Mouse (Mus musculus) common myeloid progenitor, adult 5-6 weeks (primary cell): Measurements from ENCODE around the gene Ctnnd2. TPM values are rescaled to one million over a fixed set of nuclear protein-coding genes. Genes with fewer than 3 reads are reported as not detected.
A peak's percentile ranks its signal among the peaks of the same experiment; 100 is the strongest.

Experiments used
- ATAC-seq: replicated peaks from 2 replicates; pipeline ENCODE4 v1.8.0; 2016; ENCODE audit warnings: low read depth, mild to moderate bottlenecking, moderate TSS enrichment, inconsistent platforms; ENCODE audit not compliant: poor library complexity, severe bottlenecking
- total RNA-seq: library from RNA; stranded (forward); fragments of 200-1000, 187-1606 nt; gene quantifications from 2 replicates; pipeline ENCODE4 v1.2.3, GENCODE M21; 2017

Gene Ctnnd2
- total RNA-seq, 1 experiment from 2014 or later = 0.73 TPM

DNA sequence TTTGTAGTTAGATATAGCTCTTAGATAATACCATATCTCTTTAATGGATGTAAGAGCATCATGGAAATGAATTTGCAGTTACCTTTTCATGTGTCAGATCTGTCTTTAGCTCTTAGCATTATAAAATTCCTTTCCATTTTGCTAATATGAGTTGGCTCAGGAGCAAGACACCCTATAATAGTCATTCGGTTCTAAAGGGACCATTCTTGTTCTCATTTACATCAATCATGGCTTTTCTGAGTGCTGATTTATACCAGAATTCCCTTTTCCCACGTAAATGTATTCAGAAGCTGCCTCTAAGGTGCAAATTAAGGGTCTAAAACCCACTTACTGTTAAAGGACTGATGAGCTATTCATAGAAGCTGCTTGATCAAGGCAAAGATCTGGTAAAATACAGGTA lies 445.5 kb downstream of the Ctnnd2 start:
- ATAC-seq = no peak

DNA sequence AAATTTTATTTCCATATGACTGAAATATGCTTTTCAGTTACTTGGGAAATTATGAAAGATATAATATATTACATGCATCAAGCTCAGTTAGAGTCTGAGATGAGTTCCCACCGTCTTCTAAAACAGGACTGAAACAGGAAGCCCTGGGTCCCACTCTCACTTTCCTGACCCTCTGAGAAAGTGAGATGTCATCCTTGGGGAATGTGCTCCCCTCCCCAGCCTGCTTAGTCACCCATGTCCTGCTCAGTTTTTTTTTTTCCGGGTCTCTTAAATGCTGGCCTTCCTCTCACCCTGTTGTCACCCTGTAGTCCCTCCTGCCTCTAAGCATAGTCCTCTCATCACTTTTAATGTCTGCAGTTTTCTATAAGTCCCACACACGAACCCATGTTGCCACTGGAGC lies 456.1 kb downstream of the Ctnnd2 start:
- ATAC-seq = no peak

DNA sequence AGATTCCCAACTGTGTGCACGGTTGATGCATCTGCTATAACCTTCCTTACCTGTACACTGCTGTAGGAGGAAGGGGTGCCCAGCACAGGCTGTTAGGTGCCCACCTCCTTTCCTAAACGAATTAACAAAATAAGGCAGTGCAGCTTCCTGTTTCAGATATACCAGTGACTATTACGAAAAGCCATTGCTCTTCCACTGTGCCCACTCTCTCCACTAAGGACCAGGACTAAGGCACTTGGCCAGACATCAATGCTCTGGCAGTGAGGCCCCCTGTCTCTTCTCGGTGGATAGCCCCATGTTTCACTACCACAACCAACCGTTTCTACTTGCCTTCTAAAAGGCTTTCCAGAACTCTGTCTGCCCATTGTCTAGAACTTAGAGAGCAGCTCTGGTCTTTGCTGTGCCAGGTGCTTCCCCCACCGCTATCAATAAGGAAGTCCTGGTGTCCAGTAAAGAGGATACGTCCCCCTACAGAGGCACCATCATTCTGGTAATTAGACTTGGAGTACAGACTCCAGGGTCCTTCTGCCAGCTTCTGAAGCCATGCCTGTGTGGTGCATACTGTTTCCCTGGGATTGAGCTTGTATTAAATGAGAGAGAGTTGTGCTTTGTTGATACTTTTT lies 459.8 kb downstream of the Ctnnd2 start:
- ATAC-seq = peak; percentile 66

DNA sequence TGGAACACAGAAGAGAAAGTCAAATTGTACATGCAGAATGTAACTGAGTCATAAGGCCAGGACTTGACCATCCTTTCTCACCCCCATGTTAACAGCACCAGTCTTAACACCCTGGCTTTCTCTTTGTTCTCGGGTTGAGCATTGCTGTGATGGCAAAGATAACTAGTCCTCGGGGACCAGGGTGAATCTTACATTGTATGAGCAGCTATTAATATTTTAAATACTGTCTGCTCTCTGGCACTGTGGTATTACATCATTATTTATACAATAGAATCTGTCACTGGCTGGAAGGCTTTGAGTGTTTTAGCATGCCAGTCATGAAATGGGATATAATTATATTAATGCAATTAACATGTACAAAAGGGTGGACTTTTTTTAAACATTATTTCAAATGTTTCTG lies 461.5 kb downstream of the Ctnnd2 start:
- no peak for ATAC-seq

DNA sequence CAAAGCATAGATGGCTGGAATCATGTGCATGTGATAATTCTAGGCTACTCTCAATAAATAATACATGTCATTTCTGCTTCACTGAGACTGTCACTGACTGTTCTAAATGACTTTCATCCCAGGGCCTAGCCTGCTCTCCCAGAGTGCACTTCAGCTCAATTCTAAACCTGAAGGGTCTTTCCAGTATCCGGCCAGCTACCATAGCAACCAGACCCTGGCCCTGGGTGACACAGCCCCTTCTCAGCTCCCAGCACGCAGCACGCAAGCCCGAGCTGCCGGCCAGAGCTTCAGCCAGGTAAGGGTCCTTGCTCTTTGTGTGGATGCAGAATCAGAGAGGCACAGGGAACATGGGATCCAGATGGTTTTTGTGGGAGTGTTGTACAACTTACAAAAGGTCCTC lies 462.1 kb downstream of the Ctnnd2 start:
- no peak for ATAC-seq

DNA sequence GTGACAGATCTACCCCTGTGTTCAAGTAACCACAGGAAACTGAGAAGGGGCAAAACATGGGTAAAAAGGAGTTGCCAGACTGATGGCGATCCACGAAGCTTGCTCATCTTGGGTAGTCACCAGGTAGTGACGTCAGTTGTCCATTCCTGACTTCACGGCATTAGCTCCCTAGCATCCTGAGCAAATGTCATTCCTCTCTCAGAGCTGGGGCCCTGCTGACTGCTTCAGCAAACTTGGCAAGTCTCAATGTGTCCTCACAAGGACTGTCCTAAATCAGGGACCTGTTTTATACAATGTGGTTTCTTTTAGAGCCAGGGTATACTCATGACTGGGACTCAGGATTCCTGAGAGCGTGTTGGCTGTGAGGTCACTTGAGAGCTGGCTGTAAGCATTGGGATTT lies 468.3 kb downstream of the Ctnnd2 start:
- ATAC-seq = no peak

DNA sequence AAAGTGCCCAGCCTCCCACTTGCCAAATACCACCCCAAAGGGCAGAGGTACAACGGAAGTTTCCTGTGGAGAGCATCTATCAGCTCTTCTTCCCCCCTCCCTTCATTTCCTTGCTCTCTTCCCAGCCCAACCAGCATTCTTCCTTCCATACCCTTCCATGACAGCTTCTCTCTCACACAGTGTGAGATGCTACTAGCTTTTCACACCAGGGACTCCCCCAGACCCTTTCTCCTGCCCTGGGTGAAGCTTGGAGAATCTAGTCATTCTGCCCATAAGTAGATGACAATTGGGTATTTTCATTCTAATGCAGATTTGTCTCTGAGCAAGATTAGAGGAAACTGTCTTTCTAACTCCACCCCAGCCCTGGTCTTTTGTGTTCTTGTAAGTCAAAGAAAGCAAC lies 473.3 kb downstream of the Ctnnd2 start:
- ATAC-seq = no peak

DNA sequence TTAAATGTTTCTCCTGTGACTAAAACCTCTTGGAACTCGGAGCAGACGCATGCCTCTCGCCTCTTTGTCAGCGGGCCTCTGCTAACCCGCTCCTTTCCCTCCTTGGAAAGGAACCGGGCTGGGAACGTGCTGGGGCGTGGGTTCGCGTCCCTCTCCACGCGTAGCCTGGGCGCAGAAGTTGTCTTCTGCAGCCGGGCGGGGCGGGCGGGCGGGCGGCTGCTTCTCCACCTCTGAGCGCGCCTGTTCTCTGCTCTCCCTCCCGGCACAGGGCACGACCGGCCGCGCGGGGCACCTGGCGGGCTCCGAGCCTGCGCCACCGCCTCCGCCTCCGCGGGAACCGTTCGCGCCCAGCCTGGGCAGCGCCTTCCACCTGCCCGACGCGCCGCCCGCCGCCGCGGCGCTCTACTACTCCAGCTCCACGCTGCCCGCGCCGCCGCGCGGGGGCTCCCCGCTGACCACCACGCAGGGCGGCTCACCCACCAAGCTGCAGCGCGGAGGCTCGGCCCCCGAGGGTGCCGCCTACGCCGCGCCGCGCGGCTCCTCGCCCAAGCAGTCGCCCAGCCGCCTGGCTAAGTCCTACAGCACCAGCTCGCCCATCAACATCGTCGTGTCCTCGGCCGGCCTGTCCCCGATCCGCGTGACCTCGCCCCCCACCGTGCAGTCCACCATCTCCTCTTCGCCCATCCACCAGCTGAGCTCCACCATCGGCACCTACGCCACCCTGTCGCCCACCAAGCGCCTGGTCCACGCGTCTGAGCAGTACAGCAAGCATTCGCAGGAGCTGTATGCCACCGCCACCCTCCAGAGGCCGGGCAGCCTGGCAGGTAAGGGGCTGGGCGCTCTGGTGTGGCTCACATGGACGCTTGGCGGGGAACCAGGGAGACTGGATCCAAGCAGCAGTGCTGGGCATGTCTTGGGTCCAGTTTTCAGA lies 474.4 kb downstream of the Ctnnd2 start:
- ATAC-seq = no peak; the same call in 1 of the 2 replicates

DNA sequence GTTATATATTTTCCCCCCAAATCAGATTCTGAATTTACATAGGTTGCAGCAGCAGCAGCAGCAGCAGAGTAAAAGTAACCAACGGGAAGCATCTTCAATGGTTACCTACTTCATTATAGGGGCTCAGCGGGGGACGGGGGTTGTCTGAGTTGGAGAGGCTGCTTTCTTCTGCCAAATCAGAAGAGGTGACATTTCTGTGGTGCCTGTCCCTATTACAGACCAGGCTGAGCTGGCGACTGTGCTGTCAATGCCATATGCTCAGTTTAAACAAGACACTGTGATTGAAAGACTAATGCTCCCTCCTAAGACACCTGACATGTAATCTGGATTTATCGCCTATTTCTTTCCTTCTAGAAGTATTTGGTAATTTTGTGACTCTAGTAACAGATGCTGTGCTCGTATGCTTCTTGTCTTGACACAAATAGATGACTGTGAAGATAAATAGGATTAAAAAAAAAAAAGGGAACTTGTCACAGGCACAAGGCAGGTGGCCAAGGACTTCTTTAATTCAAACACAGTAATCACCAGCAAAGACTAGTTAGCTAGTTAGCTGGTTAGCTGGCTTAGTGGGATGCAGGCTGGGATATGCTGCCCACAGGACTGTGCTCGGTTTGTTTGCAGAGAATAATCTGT lies 475.4 kb downstream of the Ctnnd2 start:
- ATAC-seq = peak; percentile 52

DNA sequence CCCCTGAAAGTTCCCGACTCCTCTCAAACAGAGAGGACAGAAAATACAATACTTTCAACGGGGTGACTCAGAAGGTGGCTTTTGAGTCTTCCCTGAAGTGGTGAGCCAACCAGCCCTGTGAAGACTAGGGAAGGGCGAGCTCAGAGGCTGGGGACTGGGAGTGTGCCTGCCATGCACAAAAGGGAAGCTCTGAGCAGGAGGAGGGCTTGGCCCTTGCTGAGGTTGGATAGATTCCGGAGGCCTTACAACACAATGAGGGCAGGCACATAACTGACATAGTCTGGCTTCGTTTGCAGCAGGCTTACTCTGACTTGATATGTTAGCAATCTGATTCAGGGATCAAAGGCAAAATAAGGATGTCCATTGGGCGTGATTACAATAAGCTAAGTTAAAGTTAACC lies 477.6 kb downstream of the Ctnnd2 start:
- 0 out of 2 replicates have a peak, but pooled peaks have one; percentile 45 for ATAC-seq

DNA sequence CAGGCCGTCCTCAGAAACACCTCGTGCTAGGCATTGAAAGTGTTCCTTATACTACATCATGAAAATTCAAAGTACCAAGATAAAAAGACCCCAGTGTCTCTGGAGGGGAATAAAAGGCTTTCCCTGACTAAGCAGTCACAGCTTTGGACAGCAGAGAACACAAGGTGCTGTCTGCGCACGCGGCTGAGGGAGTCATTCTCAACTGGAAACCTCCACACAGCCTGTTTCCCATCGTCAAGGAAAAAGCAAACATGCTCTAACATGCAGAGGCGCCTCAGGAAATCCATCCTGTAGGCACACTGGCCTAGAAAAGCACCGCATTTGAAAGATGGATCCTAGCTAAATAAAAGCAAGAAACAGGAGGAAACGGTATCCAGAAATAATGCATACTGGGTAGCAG lies 483.0 kb downstream of the Ctnnd2 start:
- no peak for ATAC-seq

DNA sequence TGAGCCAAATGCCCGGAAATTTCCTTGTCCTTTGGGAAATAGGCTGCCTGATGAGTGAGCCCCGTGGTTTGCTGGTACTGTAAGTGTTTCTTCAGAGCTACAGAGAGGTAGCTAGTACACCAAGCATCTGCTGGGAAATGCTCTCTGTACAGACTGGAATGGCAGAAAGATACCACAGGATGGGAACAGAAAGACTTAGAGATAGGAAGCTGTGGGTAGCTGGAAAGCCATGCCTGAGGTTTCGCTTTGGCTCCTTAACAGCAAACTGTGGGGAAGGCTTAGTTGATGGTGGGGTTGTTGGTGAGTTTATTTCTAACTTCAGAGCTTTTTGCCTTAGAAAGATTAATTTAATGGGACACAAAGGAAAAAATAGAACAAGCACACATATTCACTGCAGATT lies 485.2 kb downstream of the Ctnnd2 start:
- peak; percentile 72 for ATAC-seq

DNA sequence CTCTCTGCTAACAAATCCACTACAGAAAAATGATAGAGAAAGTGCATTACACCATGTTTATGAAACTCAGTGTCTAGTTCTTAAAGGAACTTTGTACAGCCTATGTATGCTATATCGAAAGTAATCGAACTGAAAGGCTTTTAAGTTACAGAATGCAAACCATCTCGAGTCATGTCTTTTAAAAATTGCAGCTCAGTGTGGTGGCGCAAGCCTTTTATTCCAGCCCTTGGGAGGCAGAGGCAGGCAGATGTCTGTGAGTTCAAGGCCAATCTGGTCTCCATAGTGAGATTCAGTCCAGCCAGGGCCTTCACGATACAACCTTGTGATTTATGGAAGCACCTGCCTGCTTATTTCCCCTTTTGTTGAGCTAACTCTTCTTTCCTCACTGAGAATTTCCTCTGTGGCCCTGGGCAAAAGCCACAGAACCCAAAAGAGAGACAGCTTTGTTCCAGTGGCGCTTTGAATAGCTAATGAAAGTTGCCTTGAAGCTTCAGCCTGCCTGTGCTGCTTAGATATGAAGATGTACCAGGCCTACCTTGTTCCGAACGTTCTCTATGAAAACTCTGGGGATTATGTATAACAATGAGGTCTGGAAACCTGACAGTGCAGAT lies 488.3 kb downstream of the Ctnnd2 start:
- ATAC-seq = peak; percentile 64

DNA sequence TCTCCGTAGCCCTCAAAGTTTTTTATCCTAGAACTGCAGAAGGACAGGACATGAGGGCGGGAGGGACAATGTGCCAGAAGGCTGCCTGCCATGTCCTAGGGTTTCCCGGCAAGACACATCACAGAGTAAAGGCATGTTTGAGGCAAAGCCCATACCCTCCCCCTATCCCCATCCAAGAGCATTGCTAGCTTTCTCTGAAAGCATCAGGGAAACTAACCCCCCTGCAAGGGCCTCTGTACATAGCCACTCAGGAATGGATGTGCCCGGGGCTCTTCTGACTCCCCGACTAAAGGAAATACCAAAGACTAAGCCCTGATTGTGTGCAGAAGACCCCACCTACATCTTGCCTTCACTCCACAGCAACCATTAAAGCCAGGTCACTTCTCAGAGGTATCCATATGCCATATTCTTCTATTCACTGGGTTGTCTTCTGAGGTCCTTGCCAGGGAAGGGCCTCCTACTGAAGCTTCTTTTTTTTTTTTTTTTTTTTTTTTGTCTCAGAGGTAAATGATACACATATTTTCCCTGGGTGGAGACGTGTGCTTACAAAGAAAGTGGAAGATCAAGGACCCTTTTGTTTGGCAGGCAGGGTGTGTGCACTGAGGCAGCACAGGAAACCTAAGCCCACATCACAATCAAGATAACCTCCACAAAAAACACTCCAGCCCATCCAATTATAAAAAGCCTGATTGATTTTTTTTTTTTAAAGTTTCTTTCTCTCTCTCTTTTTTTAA lies 489.5 kb downstream of the Ctnnd2 start:
- ATAC-seq = no peak

DNA sequence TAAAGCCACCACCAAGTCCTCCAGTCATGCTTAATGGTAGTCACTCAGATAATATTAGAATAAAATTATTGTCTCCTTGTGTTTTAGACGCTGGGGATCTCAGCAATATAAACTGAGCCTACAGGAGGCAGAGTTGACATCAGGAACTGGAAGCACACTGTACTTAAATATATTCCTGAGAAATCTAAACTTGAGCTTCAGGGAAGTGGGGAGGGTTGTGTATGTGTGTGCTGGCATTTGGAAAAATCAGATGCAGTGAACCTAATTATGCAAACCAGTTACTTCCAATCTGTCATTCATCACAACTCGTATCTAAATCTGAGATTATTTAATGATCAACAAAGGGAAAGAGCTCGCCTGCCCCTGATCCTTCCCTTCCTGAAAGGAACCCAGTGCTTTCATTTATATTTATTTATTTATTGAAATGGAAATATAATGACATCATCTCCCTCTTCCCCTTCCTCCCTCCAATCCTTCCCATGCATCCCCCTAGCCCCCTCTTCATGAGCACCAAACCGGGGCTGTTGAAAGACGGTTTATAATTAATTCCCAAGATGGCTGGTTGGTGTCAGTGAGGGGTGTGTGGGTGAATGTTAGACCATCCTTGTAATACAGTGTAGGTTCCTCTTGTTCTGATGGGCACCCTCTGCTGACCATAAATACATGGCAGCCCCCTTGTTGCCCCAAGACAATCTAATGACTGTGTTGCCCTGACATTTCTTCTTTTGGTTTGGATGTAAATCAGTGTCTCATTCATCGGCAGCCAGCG lies 495.6 kb downstream of the Ctnnd2 start:
- no peak for ATAC-seq

DNA sequence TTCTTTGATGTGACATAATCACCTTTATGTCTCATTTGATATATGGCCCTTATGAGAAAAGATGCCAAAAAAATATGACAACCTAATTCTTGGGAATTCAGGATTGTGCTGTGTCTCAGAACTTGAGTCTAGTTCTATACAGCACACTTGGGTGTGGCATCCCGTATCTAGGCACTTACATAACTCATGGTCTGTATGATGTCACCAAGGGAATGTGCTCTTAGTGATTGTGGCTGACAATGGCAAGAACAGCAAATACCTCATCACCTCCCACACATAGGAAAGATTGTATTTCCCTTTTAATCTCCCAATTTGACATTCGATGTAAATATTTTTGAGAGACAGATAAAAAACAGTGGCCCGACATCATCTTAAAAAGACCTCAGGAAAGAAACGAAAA lies 509.5 kb downstream of the Ctnnd2 start:
- no peak for ATAC-seq

DNA sequence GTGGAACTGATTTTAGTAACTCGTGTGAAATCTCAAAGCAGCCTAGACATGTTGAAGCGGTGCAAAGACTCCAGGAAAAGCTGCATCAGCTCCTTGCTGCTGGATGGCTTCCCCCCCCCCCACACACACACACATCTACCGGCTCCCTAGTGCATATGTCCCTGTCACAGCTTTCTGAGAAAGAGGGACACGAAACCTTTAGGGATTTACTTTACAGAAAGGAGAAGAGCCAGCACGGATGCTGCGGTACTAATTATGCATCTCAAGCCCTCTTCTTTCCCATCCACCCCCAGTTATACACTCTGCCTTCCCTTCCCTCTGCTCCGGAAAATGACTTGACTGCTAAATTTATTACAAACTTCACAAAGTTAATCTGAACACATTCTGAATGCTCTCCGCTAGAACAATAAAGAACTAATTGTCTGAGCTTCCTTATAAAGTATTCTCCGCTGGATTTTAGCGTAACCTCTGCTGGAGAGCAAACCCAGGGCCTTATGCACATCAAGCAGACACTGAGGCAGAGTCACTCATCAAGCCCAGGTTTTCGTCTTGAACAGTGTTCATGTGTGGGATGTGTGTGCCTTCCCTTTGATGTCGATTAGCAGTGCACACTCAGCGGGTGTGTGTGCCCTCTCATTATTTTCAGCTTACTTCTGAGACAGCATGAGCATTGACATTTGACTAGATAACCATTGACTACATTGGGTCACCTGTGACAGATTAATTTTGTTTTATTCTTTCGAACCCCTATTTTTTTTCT lies 510.1 kb downstream of the Ctnnd2 start:
- no peak for ATAC-seq

DNA sequence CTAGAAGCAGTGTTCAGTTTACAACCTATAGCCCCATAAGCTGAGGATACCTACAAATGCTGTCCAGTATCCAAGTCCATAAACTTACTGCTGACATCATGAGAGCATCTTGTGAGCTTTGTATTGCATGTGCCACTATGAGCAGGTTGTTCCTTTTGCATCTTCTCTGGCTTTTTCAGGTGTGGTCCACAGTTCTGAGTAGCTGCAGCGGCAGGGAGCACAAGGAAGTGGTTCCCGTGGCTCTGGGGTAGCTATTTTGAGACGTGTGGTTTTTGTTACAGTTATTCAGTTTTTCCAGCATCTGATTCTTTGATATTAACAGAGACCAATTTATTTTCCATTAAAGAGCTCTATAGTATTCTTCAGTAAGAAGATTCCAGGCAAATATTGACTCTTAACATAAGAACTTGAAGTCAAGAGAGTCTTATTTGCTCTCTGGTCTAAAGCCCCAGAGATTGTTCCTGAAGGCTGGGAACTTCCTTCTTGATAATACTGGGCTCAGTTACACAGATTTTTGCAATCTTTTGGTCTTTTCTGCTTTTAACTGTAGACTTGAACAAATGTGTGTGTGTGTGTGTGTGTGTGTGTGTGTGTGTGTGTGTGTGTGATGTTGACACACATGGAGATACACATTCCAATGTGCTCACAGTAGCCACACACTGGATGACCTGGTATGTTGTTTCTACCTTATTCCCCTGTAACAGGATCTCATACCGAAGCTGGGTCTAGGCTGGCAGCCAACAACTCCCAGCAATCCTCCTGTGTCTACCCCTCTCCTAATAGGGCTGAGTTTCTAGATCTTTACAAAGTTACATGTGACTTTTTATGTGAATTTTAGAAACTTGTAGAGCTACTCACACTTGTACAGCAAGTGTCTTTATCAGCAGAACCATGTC lies 514.1 kb downstream of the Ctnnd2 start:
- no peak for ATAC-seq
